Mouse (Mus musculus) liver, embryonic 15.5 days (tissue): ENCODE measurements at regions not wholly inside any gene's neighbourhood (a gene's known extent, or its start where the extent isn't known, plus 50 kb on each side); places are given as distances from the start of the nearest gene placed in this dataset.

Experiments used
- ATAC-seq: fragments of 200-750 bp; cut with Nextera tagmentation; 2 replicates; pipeline ENCODE4 v1.8.0; 2017; ENCODE audit warnings: moderate number of reproducible peaks, mild to moderate bottlenecking, moderate library complexity; ENCODE audit not compliant: insufficient read depth
- H3K27ac ChIP-seq: fragments of 300-500 bp; sonication (generic); replicated peaks from 2 replicates; pipeline ENCODE4 v1.5.1; 2015; ENCODE audit warnings: mild to moderate bottlenecking, inconsistent platforms
- H3K27me3 ChIP-seq: fragments of 300-500 bp; sonication (generic); 2 replicates; pipeline ENCODE4 v1.6.1; 2015; ENCODE audit warnings: mild to moderate bottlenecking, inconsistent platforms
- H3K36me3 ChIP-seq: fragments of 300-500 bp; sonication (generic); replicated peaks from 2 replicates; pipeline ENCODE4 v1.6.1; 2015; ENCODE audit warnings: moderate library complexity, mild to moderate bottlenecking, inconsistent platforms
- H3K4me1 ChIP-seq: fragments of 300-500 bp; sonication (generic); replicated peaks from 2 replicates; pipeline ENCODE4 v1.6.1; 2015; ENCODE audit warnings: inconsistent platforms
- H3K4me2 ChIP-seq: fragments of 300-500 bp; sonication (generic); 2 replicates; pipeline ENCODE4 v1.6.1; 2015; ENCODE audit warnings: moderate library complexity, mild to moderate bottlenecking, inconsistent platforms
- H3K4me3 ChIP-seq: fragments of 300-500 bp; sonication (generic); replicated peaks from 2 replicates; pipeline ENCODE4 v1.5.1; 2015; ENCODE audit warnings: mild to moderate bottlenecking, inconsistent platforms
- H3K9ac ChIP-seq: fragments of 300-500 bp; sonication (generic); 2 replicates; pipeline ENCODE4 v1.6.1; 2015; ENCODE audit warnings: moderate library complexity, mild to moderate bottlenecking, inconsistent platforms
- H3K9me3 ChIP-seq: fragments of 300-500 bp; sonication (generic); replicated peaks from 2 replicates; pipeline ENCODE4 v1.6.1; 2016; ENCODE audit warnings: inconsistent platforms
- WGBS: fragments of 180-500 bp; shearing (Covaris S2); methylation state at CpG from one replicate; pipeline ENCODE4 v1.1.7; 2015; ENCODE audit warnings: mixed read lengths; ENCODE audit not compliant: insufficient replicate concordance; 5-methylcytosine and 5-hydroxymethylcytosine counted together

- H3K36me3 ChIP-seq: no peaks in the 10 kb centered on the region
- no peak overlapping the region for H3K4me3 ChIP-seq
- no peak for ATAC-seq
- peaks cover 39% of the 10 kb centered on the region for H3K27me3 ChIP-seq
- H3K27ac ChIP-seq: no peak overlapping the region
- H3K9ac ChIP-seq: no peak overlapping the region
- peaks cover 19% of the 10 kb centered on the region for H3K4me1 ChIP-seq
- H3K4me2 ChIP-seq: no peak overlapping the region
- WGBS: 12% methylated on average over 20 of the region's 20 CpGs
- H3K9me3 ChIP-seq: no peaks in the 10 kb centered on the region
Observed at GRCm38 (mm10) chr5:148820476-148820875, 108.6 kb downstream of the Katnal1 start.

- Histone ChIP-seq H3K9ac (no peak overlapping the region), H3K4me1 (peaks cover 19% of the 10 kb centered on the region), H3K9me3 (no peaks in the 10 kb centered on the region), H3K27ac (no peak overlapping the region), H3K27me3 (peaks cover 39% of the 10 kb centered on the region), H3K4me3 (no peak overlapping the region), H3K4me2 (no peak overlapping the region), H3K36me3 (no peaks in the 10 kb centered on the region)
- ATAC-seq: peak; percentile 40; the same call in 1 of the 2 replicates
- WGBS: 24% methylated on average over 6 of the region's 6 CpGs
Observed at GRCm38 (mm10) chr5:148819423-148819822, 109.7 kb downstream of the Katnal1 start.

- Histone ChIP-seq H3K4me2 (no peak overlapping the region), H3K27ac (no peak overlapping the region), H3K36me3 (no peaks in the 10 kb centered on the region), H3K9ac (no peak overlapping the region), H3K9me3 (no peaks in the 10 kb centered on the region), H3K4me1 (peaks cover 19% of the 10 kb centered on the region), H3K27me3 (peaks cover 39% of the 10 kb centered on the region), H3K4me3 (no peak overlapping the region)
- no peak for ATAC-seq
- WGBS: 24% methylated on average over 2 of the region's 2 CpGs
Observed at GRCm38 (mm10) chr5:148818746-148819145, 110.4 kb downstream of the Katnal1 start.

GRCm38 (mm10) chr5:148812840-148813239 lies 116.3 kb downstream of the Katnal1 start:
- Histone ChIP-seq H3K36me3 (no peaks in the 10 kb centered on the region), H3K27me3 (peaks cover 19% of the 10 kb centered on the region), H3K9me3 (no peaks in the 10 kb centered on the region), H3K27ac (no peak overlapping the region), H3K4me1 (peaks cover 8% of the 10 kb centered on the region; the same call in 1 of the 2 replicates), H3K4me2 (no peak overlapping the region), H3K9ac (no peak overlapping the region), H3K4me3 (no peak overlapping the region)
- WGBS: 39% methylated on average over 9 of the region's 9 CpGs
- no peak for ATAC-seq

GRCm38 (mm10) chr5:148812016-148812415 lies 117.1 kb downstream of the Katnal1 start:
- ATAC-seq: no peak
- WGBS: 16% methylated on average over 13 of the region's 13 CpGs
- no peak overlapping the region for H3K4me3 ChIP-seq

GRCm38 (mm10) chr5:148809485-148809884 lies 119.6 kb downstream of the Katnal1 start:
- no peak overlapping the region for H3K9ac ChIP-seq
- no peaks in the 10 kb centered on the region for H3K9me3 ChIP-seq
- 65% methylated on average over 3 of the region's 3 CpGs for WGBS
- no peaks in the 10 kb centered on the region for H3K36me3 ChIP-seq
- no peak overlapping the region for H3K27ac ChIP-seq
- peaks cover 8% of the 10 kb centered on the region; the same call in 1 of the 2 replicates for H3K4me1 ChIP-seq
- no peak overlapping the region for H3K4me2 ChIP-seq
- H3K4me3 ChIP-seq: no peak overlapping the region
- H3K27me3 ChIP-seq: peaks cover 14% of the 10 kb centered on the region
- no peak for ATAC-seq

More at GRCm38 (mm10) chr5:148812016-148812415, 117.1 kb downstream of the Katnal1 start:
- H3K9ac ChIP-seq: no peak overlapping the region
- no peaks in the 10 kb centered on the region for H3K9me3 ChIP-seq
- no peak overlapping the region for H3K4me2 ChIP-seq
- H3K36me3 ChIP-seq: no peaks in the 10 kb centered on the region
- H3K27ac ChIP-seq: no peak overlapping the region
- peaks cover 16% of the 10 kb centered on the region for H3K27me3 ChIP-seq
- H3K4me1 ChIP-seq: peaks cover 8% of the 10 kb centered on the region; the same call in 1 of the 2 replicates

- H3K9ac ChIP-seq: no peak overlapping the region
- no peak for ATAC-seq
Observed at GRCm38 (mm10) chr5:148809055-148809454, 120.1 kb downstream of the Katnal1 start.

GRCm38 (mm10) chr5:148808426-148808825 lies 120.7 kb downstream of the Katnal1 start:
- Histone ChIP-seq H3K27me3 (peaks cover 14% of the 10 kb centered on the region), H3K9me3 (no peaks in the 10 kb centered on the region), H3K27ac (no peak overlapping the region), H3K9ac (no peak overlapping the region), H3K4me1 (peaks cover 17% of the 10 kb centered on the region), H3K4me2 (no peak overlapping the region), H3K4me3 (no peak overlapping the region), H3K36me3 (no peaks in the 10 kb centered on the region)
- WGBS: 16% methylated on average over 4 of the region's 4 CpGs
- no peak for ATAC-seq

More at GRCm38 (mm10) chr5:148809055-148809454, 120.1 kb downstream of the Katnal1 start:
- Histone ChIP-seq H3K4me1 (peaks cover 11% of the 10 kb centered on the region), H3K9me3 (no peaks in the 10 kb centered on the region), H3K4me3 (no peak overlapping the region), H3K27me3 (peaks cover 14% of the 10 kb centered on the region), H3K4me2 (no peak overlapping the region), H3K27ac (no peak overlapping the region), H3K36me3 (no peaks in the 10 kb centered on the region)
- WGBS: 39% methylated on average over 10 of the region's 10 CpGs

- Histone ChIP-seq H3K27me3 (peaks cover 15% of the 10 kb centered on the region), H3K9me3 (no peaks in the 10 kb centered on the region), H3K9ac (no peak overlapping the region), H3K36me3 (no peaks in the 10 kb centered on the region), H3K4me1 (peaks cover 18% of the 10 kb centered on the region), H3K4me3 (no peak overlapping the region), H3K27ac (no peak overlapping the region), H3K4me2 (no peak overlapping the region)
- ATAC-seq: no peak
- WGBS: 74% methylated on average over 4 of the region's 4 CpGs
Observed at GRCm38 (mm10) chr5:148807612-148808011, 121.5 kb downstream of the Katnal1 start.

GRCm38 (mm10) chr5:148805030-148805429 lies 124.1 kb downstream of the Katnal1 start:
- Histone ChIP-seq H3K9me3 (no peaks in the 10 kb centered on the region), H3K9ac (no peak overlapping the region), H3K36me3 (no peaks in the 10 kb centered on the region), H3K4me1 (peaks cover 10% of the 10 kb centered on the region), H3K27me3 (peaks cover 15% of the 10 kb centered on the region), H3K4me3 (no peak overlapping the region), H3K4me2 (no peak overlapping the region), H3K27ac (no peak overlapping the region)
- ATAC-seq: no peak
- 24% methylated on average over 3 of the region's 3 CpGs for WGBS

- Histone ChIP-seq H3K36me3 (no peaks in the 10 kb centered on the region), H3K9ac (no peak overlapping the region), H3K4me1 (peaks cover 10% of the 10 kb centered on the region), H3K27me3 (peaks cover 14% of the 10 kb centered on the region; the same call in 1 of the 2 replicates), H3K4me2 (no peak overlapping the region), H3K27ac (no peak overlapping the region), H3K4me3 (no peak overlapping the region), H3K9me3 (no peaks in the 10 kb centered on the region)
- WGBS: 65% methylated on average over 14 of the region's 14 CpGs
- no peak for ATAC-seq
Observed at GRCm38 (mm10) chr5:148803772-148804171, 125.3 kb downstream of the Katnal1 start.

GRCm38 (mm10) chr5:148802720-148803119 lies 126.4 kb downstream of the Katnal1 start:
- Histone ChIP-seq H3K27me3 (peaks cover 20% of the 10 kb centered on the region; the same call in 1 of the 2 replicates), H3K9ac (no peak overlapping the region), H3K4me1 (peaks cover 10% of the 10 kb centered on the region), H3K27ac (no peak overlapping the region), H3K4me3 (no peak overlapping the region), H3K4me2 (no peak overlapping the region), H3K9me3 (no peaks in the 10 kb centered on the region), H3K36me3 (no peaks in the 10 kb centered on the region)
- no peak for ATAC-seq
- WGBS: 71% methylated on average over 9 of the region's 9 CpGs
